Mouse (Mus musculus) cerebellum, adult 2 months (tissue): ENCODE results near the gene Grn.

Source experiments
- CTCF ChIP-seq: fragments of 200-500 bp; IDR thresholded peaks from 2 replicates; pipeline ENCODE4 v1.5.1; 2011; ENCODE audit warnings: low read depth, mild to moderate bottlenecking, control low read depth, low read length, moderate library complexity, borderline replicate concordance; ENCODE audit not compliant: insufficient read depth
- POLR2A ChIP-seq: fragments of 200-500 bp; IDR thresholded peaks from 2 replicates; pipeline ENCODE4 v1.6.1; 2011; ENCODE audit warnings: low read length, control low read depth, borderline replicate concordance; ENCODE audit not compliant: insufficient read depth

DNA sequence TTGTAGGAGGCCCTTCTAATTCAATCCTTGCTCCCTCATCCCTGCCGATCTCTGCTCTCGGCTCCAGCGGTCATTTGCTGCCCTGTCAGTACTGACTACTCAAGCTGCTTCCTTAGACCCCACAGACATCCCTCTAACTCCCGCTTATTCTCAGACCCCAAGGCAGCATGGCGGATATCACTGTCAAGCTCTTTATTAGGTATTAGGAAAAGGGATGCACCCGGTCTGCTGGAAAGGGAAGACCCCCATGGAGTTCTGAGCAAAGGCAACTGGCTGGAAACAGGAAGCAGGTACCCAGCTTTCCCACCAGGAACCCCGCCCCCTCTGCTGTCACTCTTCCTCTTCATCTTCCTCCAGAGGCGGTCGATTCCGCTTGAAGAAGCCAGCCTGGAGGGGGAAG is 23.0 kb downstream of the Grn start:
- TF ChIP-seq POLR2A = no peak
- TF ChIP-seq CTCF = no peak
